Mouse (Mus musculus) left cerebral cortex, adult 8-10 months (tissue): ENCODE measurements around the gene Irak4. TPM values are rescaled to one million over a fixed set of nuclear protein-coding genes. Genes with fewer than 3 reads are reported as not detected.

Experiments used
- DNase-seq, 2 experiments: peaks; one replicate each; pipeline ENCODE4 v3.0.0; 2022; ENCODE audit warnings: low spot score in 2 of 2
- total RNA-seq, 4 experiments: library from RNA; stranded (reverse); gene quantifications; 2 replicates each; pipeline ENCODE4 v1.2.4; 2022

The Irak4 gene
- 1 to 10 TPM; 2.2 to 2.8 (median 2.5) TPM for total RNA-seq

DNA sequence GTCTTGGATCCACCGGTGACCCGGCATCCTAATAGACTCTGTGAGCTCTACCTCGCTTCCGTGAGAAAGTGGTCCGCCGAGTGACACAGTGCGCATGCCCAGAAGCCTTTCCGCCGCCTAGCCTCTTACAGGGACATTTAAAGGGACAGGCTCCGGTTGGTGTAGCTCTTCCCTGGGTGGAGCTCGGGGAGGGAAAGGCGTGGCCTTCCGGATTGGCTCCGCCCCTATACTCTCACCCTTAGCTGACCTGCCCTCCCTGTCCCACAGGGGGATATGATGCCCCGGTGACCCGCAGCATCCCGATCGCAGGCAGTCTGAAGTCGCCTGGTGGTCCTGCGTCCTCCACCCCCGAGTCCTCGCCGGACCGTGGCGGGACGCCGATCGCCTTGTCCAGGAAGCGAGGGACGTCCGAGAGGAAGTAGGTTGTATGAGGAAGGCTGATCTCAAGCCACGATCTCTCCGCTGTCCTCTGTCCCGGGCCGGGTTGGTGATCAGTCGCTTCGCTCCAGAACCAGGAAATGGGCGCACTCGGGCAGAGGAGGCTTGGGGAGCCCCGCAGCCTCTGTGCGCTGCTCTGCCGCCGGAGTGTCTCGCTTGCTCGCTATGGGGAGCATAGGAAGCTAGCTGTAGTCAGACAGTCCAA is at the start of gene Irak4, which contains the start of gene Pus7l:
Irak4 (plus strand) TSS at position 235 of the 643 bp plus-strand sequence.
Pus7l (minus strand) TSS at position 139 of the 643 bp plus-strand sequence.
- DNase-seq, result peak; percentile 76 to 90

DNA sequence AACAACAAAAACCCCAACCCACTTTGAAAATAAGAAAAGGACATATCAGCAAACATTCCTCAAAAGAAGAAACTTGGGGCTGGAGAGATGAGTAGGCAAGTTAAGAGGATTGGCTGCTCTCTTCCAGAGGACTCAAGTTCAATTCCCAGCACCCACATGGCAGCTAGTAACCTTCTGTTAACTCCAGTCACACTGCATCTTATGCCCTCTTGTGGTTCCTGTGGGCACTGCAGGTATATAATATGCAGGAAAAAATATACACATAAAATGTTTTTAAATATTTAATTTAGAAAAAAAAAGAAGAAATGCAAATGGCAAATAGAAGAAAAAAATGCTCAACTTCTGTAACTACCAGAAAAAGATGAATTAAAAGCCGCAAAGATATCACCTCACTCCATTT is 49.0 kb upstream of the Irak4 start:
- no peak for DNase-seq

DNA sequence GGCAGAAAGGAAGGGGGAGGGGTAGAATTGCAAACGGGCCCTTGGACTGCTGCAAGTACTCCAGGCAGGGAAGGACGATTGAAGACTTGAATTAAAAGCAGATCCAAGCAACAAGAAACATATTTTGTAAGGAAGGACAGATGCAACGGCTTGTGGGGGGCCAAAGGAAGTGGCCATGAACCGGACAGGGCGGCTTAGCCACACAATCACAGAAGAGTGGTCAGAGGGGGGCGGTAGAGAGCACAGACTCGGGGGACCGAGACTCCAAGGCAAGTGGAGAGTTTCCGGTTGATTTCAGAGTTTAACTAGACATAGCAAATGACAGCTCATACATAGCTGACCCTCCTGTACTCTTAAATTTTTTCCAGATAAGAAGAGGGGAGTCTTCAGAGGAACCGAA is 47.5 kb upstream of the Irak4 start:
- no peak for DNase-seq

DNA sequence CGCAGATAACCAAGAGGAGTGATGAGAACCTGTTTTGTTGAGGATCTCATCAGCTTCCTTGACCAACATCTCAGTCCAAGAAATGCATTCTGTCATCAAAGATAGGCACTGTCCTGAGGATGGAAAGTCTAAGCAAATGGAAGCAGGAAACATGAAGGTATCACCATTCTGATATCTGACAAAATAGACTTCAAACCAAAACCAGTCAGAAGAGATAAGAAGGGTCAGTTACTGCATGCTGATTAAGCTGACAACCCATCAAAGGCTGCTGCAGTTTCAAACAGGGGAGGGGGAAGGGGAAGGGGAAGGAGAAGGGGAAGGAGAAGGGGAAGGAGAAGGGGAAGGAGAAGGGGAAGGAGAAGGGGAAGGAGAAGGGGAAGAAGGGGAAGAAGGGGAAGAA is 44.2 kb upstream of the Irak4 start:
- no peak for DNase-seq

DNA sequence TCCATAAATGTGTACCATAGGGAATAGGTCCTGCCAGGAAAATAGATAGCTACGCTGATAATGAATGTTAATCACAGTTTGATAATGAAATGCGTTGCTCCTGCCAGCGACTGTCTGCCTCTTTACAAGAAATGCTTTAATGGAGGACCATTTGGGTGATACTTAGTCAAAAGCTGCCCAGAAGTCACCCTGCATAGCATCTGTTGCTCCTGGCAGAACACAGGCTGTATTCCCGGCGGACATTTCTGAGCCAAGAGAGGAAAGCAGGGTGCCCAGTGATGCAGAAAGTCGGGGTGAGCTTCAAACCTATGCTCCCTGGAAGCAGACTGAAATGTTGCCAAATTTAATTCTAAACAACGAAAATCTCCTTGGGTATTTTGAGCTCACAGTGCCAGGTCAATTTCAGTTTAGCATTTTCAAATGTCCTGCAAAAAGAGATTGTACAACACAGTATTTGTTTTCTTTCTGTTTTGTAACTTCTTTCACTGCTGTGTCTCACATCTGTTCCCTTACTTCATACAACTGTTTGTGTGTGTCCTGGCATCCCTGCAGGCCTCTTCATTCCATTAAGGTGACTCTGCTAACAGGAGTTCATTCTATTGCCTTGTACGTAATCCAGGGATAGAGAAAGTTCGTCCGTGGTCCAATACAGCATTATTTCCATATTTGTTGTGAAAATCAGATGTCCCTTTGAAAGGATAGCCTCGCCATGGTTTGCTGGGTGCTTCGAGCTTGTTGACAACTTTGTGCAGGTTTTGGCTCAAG is 39.8 kb upstream of the Irak4 start:
- DNase-seq, result no peak

DNA sequence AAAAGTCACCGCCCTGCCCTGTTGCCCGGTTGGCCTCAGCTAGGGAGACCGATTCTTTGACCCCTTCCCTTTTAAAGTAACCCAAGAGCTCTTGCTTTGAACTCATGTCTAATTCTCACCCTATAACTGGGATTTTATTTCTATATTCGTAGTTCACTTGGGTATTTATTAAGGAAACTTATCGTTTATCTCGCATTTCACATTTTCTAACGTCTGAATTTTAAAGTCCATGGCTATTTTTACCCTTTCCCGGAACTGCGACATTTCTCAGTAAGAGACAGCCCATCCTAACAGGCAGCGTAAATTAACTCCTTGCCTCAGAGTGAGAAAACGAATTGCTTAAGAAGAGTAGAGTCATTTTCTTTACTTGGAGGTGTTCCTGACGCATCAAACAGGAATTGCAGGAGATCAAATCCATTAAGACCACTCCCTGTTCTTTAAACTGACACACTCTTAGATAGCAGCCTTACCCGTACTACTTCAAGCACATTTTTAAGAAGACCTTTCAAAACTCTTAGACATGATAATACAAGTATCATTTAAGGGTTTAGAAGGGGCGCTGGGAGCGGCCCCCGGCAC is 25.4 kb upstream of the Irak4 start:
- DNase-seq, result no peak

DNA sequence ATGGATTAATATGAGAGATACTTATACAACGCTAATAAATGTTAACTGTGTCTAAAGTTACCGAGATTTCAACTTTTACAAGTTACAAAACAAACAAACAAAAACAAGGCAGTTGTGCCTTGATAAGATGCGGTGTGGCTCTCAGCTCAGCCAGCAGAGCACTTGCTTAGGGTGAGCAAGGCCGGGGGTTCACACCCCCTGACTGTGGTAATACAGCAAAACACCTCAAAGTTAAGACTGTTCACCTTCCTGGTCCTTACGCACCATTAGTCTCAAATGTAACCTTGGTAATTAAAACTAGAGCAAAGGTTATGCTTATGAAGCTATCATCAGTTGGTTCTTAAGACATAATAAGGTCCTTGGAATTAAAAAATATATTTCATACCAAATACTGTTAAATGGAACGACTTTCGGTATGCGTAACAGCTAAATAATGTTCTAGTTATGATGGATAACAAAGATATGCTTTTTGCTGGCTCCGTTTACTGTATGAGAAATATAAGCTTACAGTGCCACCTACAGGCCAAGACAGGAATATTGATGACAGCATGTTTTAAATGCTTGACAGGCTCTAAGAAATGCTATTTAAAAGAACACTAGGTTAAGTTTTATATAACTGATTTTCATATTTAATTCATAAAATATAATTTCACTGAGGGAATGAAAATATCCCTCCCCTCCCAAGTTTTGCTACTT is 23.1 kb upstream of the Irak4 start:
- no peak for DNase-seq

DNA sequence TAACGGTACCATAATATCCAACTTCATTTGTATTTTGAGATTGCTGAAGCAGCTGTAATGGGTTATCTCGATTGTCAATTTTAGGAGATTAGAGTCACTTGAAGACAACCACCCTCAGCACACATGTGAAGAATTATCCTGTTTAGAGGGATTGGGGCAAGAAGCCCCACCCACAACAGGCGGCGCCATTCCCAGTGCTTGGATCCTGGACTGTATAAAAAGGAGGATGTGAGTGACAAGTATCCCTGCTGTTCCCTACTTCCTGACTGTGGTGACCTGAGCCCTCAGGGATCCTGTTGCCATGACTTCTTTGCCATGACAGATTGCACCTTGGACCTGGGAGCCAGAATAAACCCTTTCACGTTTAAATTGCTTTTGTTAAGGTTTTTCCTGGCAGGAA is 22.5 kb upstream of the Irak4 start:
- no peak for DNase-seq

DNA sequence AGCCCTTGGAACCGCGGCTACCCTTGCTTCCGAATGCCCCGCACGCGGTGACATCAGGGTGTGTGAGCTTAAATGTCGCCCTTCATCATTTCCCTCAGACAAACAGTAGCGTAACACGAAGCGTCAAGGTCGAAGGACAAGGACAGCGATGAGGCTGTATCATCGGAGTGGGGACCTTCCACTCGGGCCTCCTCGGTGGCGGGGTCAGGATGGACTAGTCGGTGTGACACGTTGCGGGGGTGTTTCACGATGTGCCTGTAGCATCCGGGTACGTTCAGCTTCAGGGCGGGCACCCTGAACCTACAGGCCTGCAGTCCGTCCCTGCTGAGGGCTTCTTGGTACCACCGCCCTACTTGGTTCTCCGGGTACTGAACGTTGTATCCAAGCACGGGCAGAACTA is 20.2 kb upstream of the Irak4 start:
- no peak for DNase-seq

DNA sequence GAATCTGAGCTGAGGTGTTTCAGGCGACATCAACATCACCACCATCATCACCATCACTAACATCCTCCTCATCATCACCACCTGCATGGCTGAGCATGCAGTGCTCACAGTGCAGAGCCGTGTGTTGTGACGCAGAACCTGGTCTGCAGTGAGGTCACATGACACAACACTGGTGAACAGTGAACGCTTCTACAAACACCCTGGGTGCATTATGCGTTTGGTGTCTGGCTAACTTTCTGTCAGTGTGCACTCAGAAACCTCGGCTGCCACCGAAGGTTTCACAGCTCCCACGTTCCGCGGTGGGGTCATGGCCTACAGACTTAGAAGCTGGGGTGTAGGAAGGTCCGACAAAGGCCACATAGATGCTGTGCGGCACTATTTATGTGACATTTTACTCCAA is 18.5 kb upstream of the Irak4 start:
- DNase-seq, result no peak

DNA sequence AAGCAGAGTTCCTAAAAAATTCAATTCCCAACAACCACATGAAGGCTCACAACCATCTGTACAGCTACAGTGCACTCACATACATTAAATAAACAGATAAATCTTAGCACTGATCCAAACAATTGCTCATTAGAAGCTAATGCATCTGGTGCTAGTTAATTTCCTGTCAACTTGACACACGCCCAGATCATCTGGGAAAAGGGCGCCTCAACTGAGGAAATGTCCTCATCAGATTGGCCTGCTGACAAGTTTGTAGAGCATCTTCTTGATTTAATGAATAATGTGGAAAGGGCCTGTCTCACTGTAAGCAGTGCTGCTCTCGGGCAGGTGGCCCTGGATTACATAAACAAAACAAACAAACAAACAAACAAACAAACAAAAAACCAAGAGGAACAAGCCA is 12.9 kb upstream of the Irak4 start:
- no peak for DNase-seq

DNA sequence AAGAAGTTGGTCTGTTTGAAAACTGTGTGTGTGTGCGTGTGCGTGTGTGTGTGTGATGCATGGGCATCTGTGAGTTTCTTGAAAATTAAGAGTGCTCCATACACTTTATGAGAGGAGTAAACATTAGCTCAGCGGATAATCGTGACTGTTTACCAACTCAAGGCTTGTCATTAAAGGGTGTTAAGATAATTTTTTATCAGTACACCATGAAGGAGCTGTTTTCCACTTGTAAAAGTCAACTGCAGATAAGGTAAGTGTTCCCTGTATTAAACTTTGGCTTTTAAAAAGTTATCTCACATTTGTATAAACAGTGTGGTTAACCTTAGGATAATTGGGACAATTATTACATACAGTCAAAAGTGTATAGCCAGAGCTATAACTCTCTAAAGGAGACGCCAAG is 11.1 kb upstream of the Irak4 start:
- DNase-seq, result no peak

DNA sequence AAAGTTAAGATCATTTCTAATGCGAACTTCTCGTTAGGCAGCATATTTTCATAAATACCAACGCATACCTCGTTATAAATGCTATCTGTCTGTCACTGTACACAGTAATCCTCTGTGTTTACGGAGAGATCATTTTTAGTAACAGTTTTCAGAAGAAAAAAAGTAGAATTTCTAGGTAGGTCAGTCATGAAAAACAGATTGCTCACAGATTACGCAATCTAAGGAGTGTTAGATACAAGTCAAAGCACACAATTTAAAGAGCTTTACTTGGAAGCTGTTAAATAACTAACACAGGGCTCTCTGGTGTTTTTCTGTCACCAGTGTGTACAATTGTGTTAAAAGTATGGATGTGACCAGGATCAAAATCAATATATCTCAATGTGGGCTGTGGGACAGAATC is 10.5 kb upstream of the Irak4 start:
- no peak for DNase-seq

DNA sequence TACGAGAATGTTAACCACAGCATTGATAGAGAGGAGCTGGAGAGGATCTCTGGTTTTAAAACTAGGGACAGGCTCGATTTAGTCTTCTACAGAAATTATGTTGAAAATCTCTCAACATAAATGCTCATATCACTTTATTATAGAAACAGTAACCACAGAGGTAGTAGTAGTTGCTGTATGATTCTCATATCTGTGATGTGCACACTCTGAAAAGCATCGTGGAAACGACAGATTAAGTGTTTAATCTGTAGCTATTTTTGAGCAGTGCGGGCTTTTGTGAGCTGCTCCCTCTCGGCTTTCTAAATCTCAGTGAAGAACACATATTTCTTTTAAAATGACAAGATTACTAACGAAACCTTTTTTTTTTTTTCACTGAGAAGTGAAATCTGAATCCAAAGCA is 7.9 kb upstream of the Irak4 start:
- DNase-seq, result no peak

DNA sequence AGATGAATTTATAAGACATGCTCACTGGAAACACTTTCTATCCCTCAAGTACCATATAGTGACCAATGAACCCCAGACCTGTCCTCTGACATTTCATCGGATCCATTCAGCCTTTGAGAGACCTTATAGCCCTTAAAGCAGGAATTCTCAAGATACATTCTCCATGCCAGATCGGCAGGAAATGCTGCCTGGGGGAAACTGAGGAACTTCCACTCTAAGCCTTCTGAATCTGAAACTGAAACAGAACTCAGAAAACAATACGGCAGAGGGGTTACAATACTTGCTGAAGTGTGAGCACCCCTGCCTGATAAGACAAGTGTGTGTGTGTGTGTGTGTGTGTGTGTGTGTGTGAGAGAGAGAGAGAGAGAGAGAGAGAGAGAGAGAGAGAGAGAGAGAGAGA is 4.1 kb upstream of the Irak4 start:
- DNase-seq, result no peak

DNA sequence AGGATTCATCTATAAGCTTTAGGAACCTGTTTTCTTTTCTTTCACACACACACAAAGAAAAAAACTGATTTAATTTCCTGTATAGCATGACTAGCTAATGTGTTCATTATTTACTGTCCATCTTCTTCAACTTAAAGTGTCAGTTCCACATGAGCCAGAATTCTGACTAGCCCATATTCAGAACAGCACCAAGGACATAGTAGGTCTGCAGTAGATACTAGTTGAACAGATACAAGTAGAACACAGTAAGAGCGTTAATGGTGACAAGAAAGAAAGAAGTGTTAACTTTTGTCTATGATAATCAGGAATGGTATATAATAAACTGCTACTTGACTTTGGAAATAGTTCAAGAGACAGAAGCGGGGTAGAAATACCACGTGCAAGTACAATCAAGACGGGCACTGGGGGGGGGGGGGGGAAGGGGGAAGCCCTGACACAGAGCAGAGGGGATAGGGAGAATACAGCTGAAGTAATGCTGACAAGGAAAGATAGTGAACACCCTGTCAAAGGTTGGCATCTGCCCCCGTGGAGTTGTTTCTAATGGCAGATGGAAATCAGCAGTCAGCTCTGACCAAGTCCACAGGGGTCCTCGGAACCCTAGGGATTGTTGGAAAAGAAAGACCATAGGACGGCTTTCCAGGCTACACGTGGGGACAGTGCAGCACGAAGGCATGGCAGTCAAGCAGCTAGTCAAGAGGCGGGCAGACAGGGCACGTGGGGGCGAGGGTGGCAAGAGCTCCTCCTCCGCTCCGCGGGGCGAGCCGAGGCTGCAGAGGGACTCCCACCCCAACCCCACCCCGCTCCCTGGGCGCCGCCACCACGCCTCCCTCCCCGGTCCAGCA is 655 bp upstream of the Irak4 start:
- DNase-seq, result no peak

DNA sequence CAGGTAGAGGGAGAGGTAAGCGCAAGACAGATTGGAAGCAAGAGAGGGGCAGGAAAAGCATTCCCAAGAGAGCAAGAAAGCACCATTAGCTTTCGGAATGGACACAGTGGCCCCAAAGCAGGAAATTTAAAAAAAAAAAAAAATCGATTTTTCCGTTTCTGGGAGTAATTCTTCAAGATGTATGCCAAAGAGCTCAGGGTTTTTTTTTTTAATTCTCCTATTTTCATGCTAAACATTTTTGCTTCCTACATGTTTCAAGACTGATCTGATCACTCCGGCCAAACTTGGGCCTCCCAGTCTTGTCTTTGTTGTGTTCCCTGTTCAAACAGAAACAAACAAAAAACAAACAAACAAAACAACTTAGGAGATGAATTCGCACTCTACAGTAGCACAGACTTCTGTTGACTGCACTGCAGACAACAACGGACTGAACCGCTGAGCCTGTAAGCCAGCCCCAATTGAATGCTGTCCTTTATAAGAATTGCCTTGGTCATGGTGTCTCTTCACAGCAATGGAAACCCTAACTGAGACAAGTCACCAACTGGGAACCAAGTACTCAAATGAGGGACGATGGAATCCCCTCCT is 701 bp downstream of the Irak4 start:
- DNase-seq, result no peak

DNA sequence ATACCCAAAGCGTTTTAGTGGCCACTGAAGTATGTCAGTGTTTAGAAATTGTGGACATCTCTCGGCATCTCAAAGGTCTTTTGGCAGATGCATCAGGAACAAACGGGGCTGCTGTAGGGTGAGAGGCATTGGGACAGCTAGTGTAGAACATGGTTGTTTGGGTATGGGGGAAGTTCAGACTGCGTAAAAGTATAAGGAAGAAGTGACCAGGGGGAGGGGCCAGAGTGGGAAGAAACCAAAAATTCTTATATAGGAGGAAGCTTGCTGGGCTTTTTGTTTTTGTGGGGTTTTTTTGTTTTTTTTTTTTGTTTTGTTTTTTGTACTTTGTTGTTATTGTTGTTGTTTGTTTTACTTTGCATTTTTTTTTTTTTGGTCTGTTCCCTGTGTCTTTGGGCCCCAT is 1.4 kb downstream of the Irak4 start:
- no peak for DNase-seq

DNA sequence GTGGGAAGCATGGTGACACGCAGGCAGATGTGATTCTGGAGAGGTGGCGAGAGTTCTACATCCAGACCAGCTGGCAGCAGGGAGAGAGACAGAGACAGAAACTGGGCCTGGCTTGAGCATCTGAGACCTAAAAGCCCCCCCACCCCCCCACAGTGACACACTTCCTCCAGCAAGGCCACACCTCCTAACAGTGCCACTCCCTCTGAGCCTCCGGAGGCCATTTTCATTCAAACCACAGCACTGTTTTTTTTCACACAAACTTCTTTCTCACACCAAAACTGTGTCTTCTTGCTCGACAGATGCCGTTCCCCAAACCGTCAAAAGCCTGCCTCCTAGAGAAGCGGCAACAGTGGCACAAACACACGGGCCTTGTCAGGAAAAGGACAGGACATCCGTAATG is 10.1 kb downstream of the Irak4 start:
- no peak for DNase-seq

DNA sequence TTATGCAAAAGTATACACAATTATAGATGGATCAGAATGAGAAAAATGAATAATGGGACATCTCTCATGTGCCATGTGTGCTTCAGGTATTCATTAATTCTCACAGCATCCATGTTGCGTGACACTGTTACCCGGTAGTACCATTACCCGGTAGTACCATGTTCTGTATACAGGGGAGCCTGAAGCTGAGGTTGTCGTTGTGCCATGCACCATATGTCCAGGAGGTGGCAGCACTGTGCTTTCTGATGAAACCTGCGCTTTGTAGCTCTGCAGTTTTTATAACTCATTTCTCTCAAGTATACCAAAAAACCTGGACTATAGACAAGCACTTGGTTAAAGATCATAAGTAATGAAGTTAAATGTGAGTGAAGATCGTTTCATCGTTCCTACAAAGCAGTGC is 14.0 kb downstream of the Irak4 start:
- peak; percentile 43 to 92 for DNase-seq
